Mouse (Mus musculus) megakaryocyte, embryonic 14.5 days (primary cell): ENCODE measurements around the gene Gm39566.

Experiments
- FLI1 ChIP-seq: IDR thresholded peaks from 2 replicates; pipeline ENCODE4 v1.6.1; 2012; ENCODE audit warnings: low read length, inconsistent platforms, mixed read lengths
- GATA1 ChIP-seq: IDR thresholded peaks from 3 replicates; pipeline ENCODE4 v1.6.1; 2012; ENCODE audit warnings: mixed read lengths, low read length, inconsistent platforms, borderline replicate concordance

DNA sequence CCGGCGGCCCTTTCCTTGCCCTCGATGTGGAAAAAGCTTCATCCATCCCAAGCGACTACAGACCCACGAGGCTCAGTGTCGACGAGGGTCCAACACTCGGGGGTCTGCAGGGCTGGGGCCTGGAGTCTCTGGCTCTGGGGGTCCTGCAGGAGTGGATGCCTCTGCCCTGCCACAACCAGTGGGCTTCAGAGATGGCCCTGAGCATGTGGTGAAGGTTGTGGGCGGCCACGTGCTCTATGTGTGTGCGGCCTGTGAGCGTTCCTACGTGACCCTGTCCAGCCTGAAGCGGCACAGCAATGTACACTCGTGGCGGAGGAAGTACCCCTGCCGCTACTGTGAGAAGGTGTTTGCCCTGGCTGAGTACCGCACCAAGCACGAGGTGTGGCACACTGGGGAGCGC lies 38.6 kb downstream of the Gm39566 start:
- TF ChIP-seq GATA1 = no peak
- TF ChIP-seq FLI1 = no peak
